Mouse (Mus musculus): Measurements from ENCODE around the gene Ehmt2. TPM values are rescaled to one million over a fixed set of nuclear protein-coding genes. Genes with fewer than 3 reads are reported as not detected.
"Not testable (repeated sequence)": the region's sequence is repeated elsewhere in the genome, so short reads cannot be mapped to it uniquely, and the experiment has no call there.

Gene Ehmt2
- total RNA-seq, 1 experiment from 2014 or later, result 87.4 TPM

- ATAC-seq (ENCODE audit: extremely low read depth, insufficient number of reproducible peaks, low FRiP score, poor library complexity, severe bottlenecking), result not testable (repeated sequence)
Observed at GRCm38 (mm10) chr17:34948721-34949552, 50.7 kb downstream of the Ehmt2 start.

- no peak for ATAC-seq (ENCODE audit: extremely low read depth, insufficient number of reproducible peaks, low FRiP score, poor library complexity, severe bottlenecking)
Observed at GRCm38 (mm10) chr17:34949553-34949969, 51.3 kb downstream of the Ehmt2 start.

GRCm38 (mm10) chr17:34950514-34951455 lies 52.5 kb downstream of the Ehmt2 start:
- no peak for ATAC-seq (ENCODE audit: extremely low read depth, insufficient number of reproducible peaks, low FRiP score, poor library complexity, severe bottlenecking)

- ATAC-seq (ENCODE audit: extremely low read depth, insufficient number of reproducible peaks, low FRiP score, poor library complexity, severe bottlenecking), result no peak
Observed at GRCm38 (mm10) chr17:34951636-34952377, 53.5 kb downstream of the Ehmt2 start.

- peak; percentile 66 for ATAC-seq (ENCODE audit: extremely low read depth, insufficient number of reproducible peaks, low FRiP score, poor library complexity, severe bottlenecking)
Observed at GRCm38 (mm10) chr17:34952378-34953040, 54.2 kb downstream of the Ehmt2 start.

GRCm38 (mm10) chr17:34953258-34953657 lies 55.0 kb downstream of the Ehmt2 start:
- no peak for ATAC-seq (ENCODE audit: extremely low read depth, insufficient number of reproducible peaks, low FRiP score, poor library complexity, severe bottlenecking)

- no peak for ATAC-seq (ENCODE audit: extremely low read depth, insufficient number of reproducible peaks, low FRiP score, poor library complexity, severe bottlenecking)
Observed at GRCm38 (mm10) chr17:34953904-34954303, 55.6 kb downstream of the Ehmt2 start.

- ATAC-seq (ENCODE audit: extremely low read depth, insufficient number of reproducible peaks, low FRiP score, poor library complexity, severe bottlenecking), result no peak
Observed at GRCm38 (mm10) chr17:34954831-34955230, 56.6 kb downstream of the Ehmt2 start.

- ATAC-seq (ENCODE audit: extremely low read depth, insufficient number of reproducible peaks, low FRiP score, poor library complexity, severe bottlenecking), result no peak
Observed at GRCm38 (mm10) chr17:34955884-34956283, 57.6 kb downstream of the Ehmt2 start.

GRCm38 (mm10) chr17:34956340-34956739 lies 58.1 kb downstream of the Ehmt2 start:
- no peak for ATAC-seq (ENCODE audit: extremely low read depth, insufficient number of reproducible peaks, low FRiP score, poor library complexity, severe bottlenecking)

GRCm38 (mm10) chr17:34957291-34957690 lies 59.0 kb downstream of the Ehmt2 start:
- ATAC-seq (ENCODE audit: extremely low read depth, insufficient number of reproducible peaks, low FRiP score, poor library complexity, severe bottlenecking), result not testable (repeated sequence)

- not testable (repeated sequence) for ATAC-seq (ENCODE audit: extremely low read depth, insufficient number of reproducible peaks, low FRiP score, poor library complexity, severe bottlenecking)
Observed at GRCm38 (mm10) chr17:34957966-34958365, 59.7 kb downstream of the Ehmt2 start.

GRCm38 (mm10) chr17:34958734-34959129 lies 60.5 kb downstream of the Ehmt2 start:
- ATAC-seq (ENCODE audit: extremely low read depth, insufficient number of reproducible peaks, low FRiP score, poor library complexity, severe bottlenecking), result peak; percentile 4; the same call in 1 of the 2 replicates

GRCm38 (mm10) chr17:34959130-34959778 lies 61.0 kb downstream of the Ehmt2 start, which contains the start of gene Hspa1b:
Hspa1b (minus strand) TSS chr17:34959238.
- ATAC-seq (ENCODE audit: extremely low read depth, insufficient number of reproducible peaks, low FRiP score, poor library complexity, severe bottlenecking), result peak; percentile 89

- no peak for ATAC-seq (ENCODE audit: extremely low read depth, insufficient number of reproducible peaks, low FRiP score, poor library complexity, severe bottlenecking)
Observed at GRCm38 (mm10) chr17:34959881-34960515, 61.7 kb downstream of the Ehmt2 start.

- no peak for ATAC-seq (ENCODE audit: extremely low read depth, insufficient number of reproducible peaks, low FRiP score, poor library complexity, severe bottlenecking)
Observed at GRCm38 (mm10) chr17:34960702-34961493, 62.6 kb downstream of the Ehmt2 start.

- ATAC-seq (ENCODE audit: extremely low read depth, insufficient number of reproducible peaks, low FRiP score, poor library complexity, severe bottlenecking), result no peak
Observed at GRCm38 (mm10) chr17:34962125-34962524, 63.9 kb downstream of the Ehmt2 start.

Measured in neutrophil, adult 5-6 weeks (primary cell).